Mouse (Mus musculus) forebrain, postnatal 0 days (tissue): ENCODE data around the gene Zw10. TPM values are rescaled to one million over a fixed set of nuclear protein-coding genes. Genes with fewer than 3 reads are reported as not detected.

Experiments used
- ATAC-seq: fragments of 200-750 bp; cut with Nextera tagmentation; 2 replicates; pipeline ENCODE4 v1.8.0; 2017; ENCODE audit warnings: mild to moderate bottlenecking, moderate library complexity
- DNase-seq: peaks from one replicate; pipeline ENCODE4 v3.0.0-alpha.2; 2015
- H3K27ac ChIP-seq: fragments of 300-500 bp; sonication (generic); 2 replicates; pipeline ENCODE4 v1.5.1; 2014; ENCODE audit warnings: low read depth, mild to moderate bottlenecking, antibody characterized with exemption, low read length, moderate library complexity, mixed read lengths
- H3K27me3 ChIP-seq: fragments of 300-500 bp; sonication (generic); 2 replicates; pipeline ENCODE4 v1.6.1; 2014; ENCODE audit warnings: mild to moderate bottlenecking, low read length, mixed read lengths; ENCODE audit not compliant: insufficient read depth
- H3K36me3 ChIP-seq: fragments of 300-500 bp; sonication (generic); 2 replicates; pipeline ENCODE4 v1.6.1; 2014; ENCODE audit warnings: mild to moderate bottlenecking, moderate library complexity; ENCODE audit not compliant: insufficient read depth
- H3K4me1 ChIP-seq: fragments of 300-500 bp; sonication (generic); 2 replicates; pipeline ENCODE4 v1.6.1; 2014; ENCODE audit warnings: antibody characterized with exemption; ENCODE audit not compliant: insufficient read depth
- H3K4me2 ChIP-seq: fragments of 300-500 bp; sonication (generic); 2 replicates; pipeline ENCODE4 v1.6.1; 2014; ENCODE audit warnings: low read depth, mild to moderate bottlenecking, moderate library complexity
- H3K4me3 ChIP-seq: fragments of 300-500 bp; sonication (generic); 2 replicates; pipeline ENCODE4 v1.5.1; 2014; ENCODE audit warnings: low read depth, low read length, mixed read lengths
- H3K9ac ChIP-seq: fragments of 300-500 bp; sonication (generic); 2 replicates; pipeline ENCODE4 v1.6.1; 2014; ENCODE audit warnings: mild to moderate bottlenecking
- H3K9me3 ChIP-seq: fragments of 300-500 bp; sonication (generic); 2 replicates; pipeline ENCODE4 v1.6.1; 2016; ENCODE audit warnings: low read length
- CTCF ChIP-seq: sonication (generic); IDR thresholded peaks from 2 replicates; pipeline ENCODE4 v1.5.1; 2016; ENCODE audit warnings: antibody characterized with exemption, control low read depth, low read depth
- WGBS: fragments of 180-500 bp; shearing (Covaris S2); extraction: QIAGEN DNeasy Blood & Tissue Kit; methylation state at CpG from one replicate; pipeline ENCODE4 v1.1.7; 2014; 5-methylcytosine and 5-hydroxymethylcytosine counted together
- polyA plus RNA-seq: library from polyadenylated mRNA; unstranded; fragments of >200 nt; fragmentation: Nextera tagmentation; extraction: Ambion mirVana; gene quantifications from 2 replicates; pipeline ENCODE4 v1.2.1, GENCODE M21; 2015
- total RNA-seq: library from RNA; depleted of rRNA; stranded (reverse); fragments of >200 nt; gene quantifications from 2 replicates; pipeline ENCODE4 v1.2.3, GENCODE M21; 2014; rRNA removed

The Zw10 gene
- total and polyA plus RNA-seq, 2 experiments from 2014 or later: 16.1 to 18.6 TPM

DNA sequence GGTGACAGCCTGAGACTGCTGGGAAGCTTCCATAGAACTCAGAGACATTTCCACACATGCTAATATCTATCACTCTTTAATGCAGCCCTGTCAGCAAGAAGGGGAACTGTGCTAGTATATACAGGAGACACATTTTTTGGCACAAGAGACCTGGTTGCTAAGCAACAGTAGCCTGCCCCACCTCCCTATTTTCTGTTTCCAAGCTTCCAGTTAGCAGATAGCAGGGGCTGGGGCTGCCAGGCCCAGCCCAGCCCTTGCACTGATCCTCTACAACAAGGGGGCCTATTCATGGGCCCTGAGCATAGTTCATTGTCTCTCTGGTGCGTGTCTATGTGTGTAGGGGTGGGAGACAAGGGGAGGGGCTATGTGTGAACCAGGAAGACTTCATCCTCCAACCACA is 46.9 kb downstream of the Zw10 start:
- Histone ChIP-seq H3K4me3 (no peak overlapping the region), H3K9ac (no peak overlapping the region), H3K27ac (no peak overlapping the region), H3K9me3 (no peaks in the 10 kb centered on the region), H3K36me3 (no peaks in the 10 kb centered on the region), H3K4me2 (no peak overlapping the region), H3K27me3 (no peaks in the 10 kb centered on the region), H3K4me1 (0 out of 2 replicates have a peak, but pooled peaks cover 9% of the 10 kb centered on the region)
- DNase-seq (peak; percentile 55), ATAC-seq (peak; percentile 87)
- WGBS: 11% methylated on average over 1 of the region's 1 CpGs
- no peak for TF ChIP-seq CTCF

GRCm38 (mm10) chr9:49109101-49109500 is 53.7 kb downstream of the Zw10 start:
- WGBS: 65% methylated on average over 7 of the region's 7 CpGs
- ATAC-seq (no peak), DNase-seq (no peak)
- H3K4me2 ChIP-seq: no peak overlapping the region
- TF ChIP-seq CTCF: no peak
- no peaks in the 10 kb centered on the region for H3K36me3 ChIP-seq
- H3K9me3 ChIP-seq: no peaks in the 10 kb centered on the region
- no peaks in the 10 kb centered on the region for H3K27me3 ChIP-seq
- H3K4me1 ChIP-seq: no peaks in the 10 kb centered on the region
- no peak overlapping the region for H3K4me3 ChIP-seq
- H3K9ac ChIP-seq: no peak overlapping the region
- no peak overlapping the region for H3K27ac ChIP-seq

GRCm38 (mm10) chr9:49110476-49111220 is 55.2 kb downstream of the Zw10 start:
- no peak overlapping the region for H3K4me3 ChIP-seq
- H3K4me2 ChIP-seq: no peak overlapping the region
- H3K27me3 ChIP-seq: no peaks in the 10 kb centered on the region
- no peaks in the 10 kb centered on the region for H3K4me1 ChIP-seq
- WGBS: 49% methylated on average over 6 of the region's 6 CpGs
- TF ChIP-seq CTCF: no peak
- H3K36me3 ChIP-seq: no peaks in the 10 kb centered on the region
- H3K9ac ChIP-seq: no peak overlapping the region
- H3K27ac ChIP-seq: no peak overlapping the region
- ATAC-seq (no peak), DNase-seq (no peak)
- no peaks in the 10 kb centered on the region for H3K9me3 ChIP-seq

DNA sequence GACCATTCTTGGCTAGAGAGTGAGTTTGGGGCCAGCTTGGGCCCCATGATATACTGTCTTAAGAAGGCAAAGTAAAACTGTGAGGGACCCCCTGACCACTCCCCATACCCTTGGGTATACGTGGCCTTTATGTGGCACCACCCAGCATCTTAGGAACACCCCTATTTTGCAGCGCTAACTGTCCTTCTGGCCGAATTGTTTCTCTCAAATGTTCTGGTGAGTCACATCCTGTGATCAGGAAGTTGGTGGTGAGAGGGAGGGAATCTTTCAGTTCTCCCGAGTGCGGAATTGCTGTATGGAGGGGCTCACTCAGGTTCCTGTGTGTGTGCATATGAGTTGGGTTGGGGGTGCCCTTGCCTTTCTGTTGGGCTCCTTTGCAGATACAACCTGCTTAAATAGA is 55.9 kb downstream of the Zw10 start:
- no peak overlapping the region for H3K9ac ChIP-seq
- H3K4me2 ChIP-seq: no peak overlapping the region
- H3K4me1 ChIP-seq: no peaks in the 10 kb centered on the region
- no peaks in the 10 kb centered on the region for H3K27me3 ChIP-seq
- DNase-seq: no peak
- 93% methylated on average over 5 of the region's 5 CpGs for WGBS
- no peak overlapping the region for H3K27ac ChIP-seq
- H3K9me3 ChIP-seq: no peaks in the 10 kb centered on the region
- ATAC-seq: no peak
- no peaks in the 10 kb centered on the region for H3K36me3 ChIP-seq
- TF ChIP-seq CTCF: no peak
- H3K4me3 ChIP-seq: no peak overlapping the region

GRCm38 (mm10) chr9:49118271-49118825 is 62.9 kb downstream of the Zw10 start:
- no peaks in the 10 kb centered on the region for H3K36me3 ChIP-seq
- no peaks in the 10 kb centered on the region for H3K9me3 ChIP-seq
- H3K27ac ChIP-seq: no peak overlapping the region
- 31% methylated on average over 3 of the region's 3 CpGs for WGBS
- no peak overlapping the region for H3K4me2 ChIP-seq
- H3K4me1 ChIP-seq: no peaks in the 10 kb centered on the region
- no peaks in the 10 kb centered on the region for H3K27me3 ChIP-seq
- no peak overlapping the region for H3K9ac ChIP-seq
- TF ChIP-seq CTCF: no peak
- ATAC-seq (no peak), DNase-seq (no peak)
- H3K4me3 ChIP-seq: no peak overlapping the region

DNA sequence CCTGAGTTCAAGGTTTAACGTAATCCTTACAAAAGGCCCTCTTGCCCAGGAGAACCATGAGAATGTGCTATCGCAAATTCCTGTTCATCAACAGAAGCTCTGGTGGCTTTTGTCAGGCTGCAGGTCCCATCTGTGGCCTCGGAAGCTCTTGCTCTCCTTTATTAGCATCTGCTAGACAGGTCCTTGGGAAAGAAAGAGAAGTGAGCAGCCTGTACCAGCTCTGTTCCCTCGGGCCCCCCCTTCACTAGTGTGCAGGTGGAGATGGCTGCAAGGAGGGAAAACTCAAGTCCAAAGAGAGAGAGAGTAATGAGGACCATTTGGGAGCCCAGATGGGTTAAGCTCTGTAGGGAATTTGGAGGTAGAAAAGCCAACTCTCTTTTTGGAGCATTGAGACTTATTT is 64.3 kb downstream of the Zw10 start:
- no peak overlapping the region for H3K4me3 ChIP-seq
- H3K4me1 ChIP-seq: no peaks in the 10 kb centered on the region
- 78% methylated on average over 4 of the region's 4 CpGs for WGBS
- H3K36me3 ChIP-seq: no peaks in the 10 kb centered on the region
- no peaks in the 10 kb centered on the region for H3K9me3 ChIP-seq
- ATAC-seq: no peak
- H3K9ac ChIP-seq: no peak overlapping the region
- H3K27me3 ChIP-seq: no peaks in the 10 kb centered on the region
- no peak overlapping the region for H3K27ac ChIP-seq
- no peak overlapping the region for H3K4me2 ChIP-seq
- TF ChIP-seq CTCF: no peak
- no peak for DNase-seq

DNA sequence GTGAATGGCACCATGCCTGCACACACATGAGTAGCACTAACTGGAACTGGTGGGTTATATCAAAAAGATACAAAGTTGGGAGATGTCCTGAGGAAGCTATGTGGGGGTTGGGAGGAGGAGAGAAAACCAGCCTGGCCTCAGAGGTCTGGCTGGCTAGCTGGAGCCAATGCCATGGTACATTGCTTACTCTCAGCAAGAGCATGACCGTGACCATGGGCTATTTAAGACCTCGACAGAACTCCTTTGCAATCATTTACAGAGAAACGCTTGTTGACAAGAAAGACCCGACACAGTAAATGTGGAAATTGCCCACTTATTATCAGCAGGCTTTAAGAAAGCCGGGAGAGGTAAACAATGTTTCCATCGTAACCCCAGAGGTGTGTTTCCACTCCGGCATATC is 70.3 kb downstream of the Zw10 start:
- Histone ChIP-seq H3K4me3 (no peak overlapping the region), H3K4me1 (no peaks in the 10 kb centered on the region), H3K27me3 (no peaks in the 10 kb centered on the region), H3K36me3 (no peaks in the 10 kb centered on the region), H3K27ac (no peak overlapping the region), H3K4me2 (no peak overlapping the region), H3K9me3 (no peaks in the 10 kb centered on the region), H3K9ac (no peak overlapping the region)
- no peak for TF ChIP-seq CTCF
- WGBS: 75% methylated on average over 7 of the region's 7 CpGs
- ATAC-seq (no peak), DNase-seq (no peak)

Other genes with a start within 250 kb of the Zw10 start
- 8.2 and 12.6 TPM in 2 replicates for gene Zbtb16, start 219.4 kb upstream of the Zw10 start, total RNA-seq
- 4.7 and 6.8 TPM in 2 replicates for gene Zbtb16, start 219.4 kb upstream of the Zw10 start, polyA plus RNA-seq
- 9.4 and 10.4 TPM in 2 replicates for gene Htr3a, start 144.5 kb upstream of the Zw10 start, total RNA-seq
- gene Htr3a, start 144.5 kb upstream of the Zw10 start, polyA plus RNA-seq: 6.2 and 6.8 TPM in 2 replicates
- gene Htr3b, start 90.6 kb upstream of the Zw10 start, total RNA-seq: 0.10 TPM in 1 of 2 replicates, not detected in the other
- 0.09 TPM in 1 of 2 replicates, not detected in the other for gene Htr3b, start 90.6 kb upstream of the Zw10 start, polyA plus RNA-seq
- gene Usp28, start 70.2 kb upstream of the Zw10 start, total RNA-seq: 18.0 and 20.2 TPM in 2 replicates
- gene Usp28, start 70.2 kb upstream of the Zw10 start, polyA plus RNA-seq: 8.3 and 12.7 TPM in 2 replicates
- 0.14 and 1.0 TPM in 2 replicates for gene Tmprss5, start 25.6 kb downstream of the Zw10 start, total RNA-seq
- 0.88 and 1.4 TPM in 2 replicates for gene Tmprss5, start 25.6 kb downstream of the Zw10 start, polyA plus RNA-seq
- not detected in 2 replicates for gene Gm4894, start 194.9 kb downstream of the Zw10 start, total RNA-seq
- gene Gm4894, start 194.9 kb downstream of the Zw10 start, polyA plus RNA-seq: not detected in 2 replicates